Mouse (Mus musculus) urinary bladder, adult 18-20 months (tissue): ENCODE results near the gene Cela2a.
A peak's percentile ranks its signal among the peaks of the same experiment; 100 is the strongest.

Source experiments
- DNase-seq, 2 experiments: peaks; one replicate each; pipeline ENCODE4 v3.0.0; 2022; ENCODE audit warnings: low spot score in 2 of 2, mixed read lengths in 2 of 2

The Cela2a gene

DNA sequence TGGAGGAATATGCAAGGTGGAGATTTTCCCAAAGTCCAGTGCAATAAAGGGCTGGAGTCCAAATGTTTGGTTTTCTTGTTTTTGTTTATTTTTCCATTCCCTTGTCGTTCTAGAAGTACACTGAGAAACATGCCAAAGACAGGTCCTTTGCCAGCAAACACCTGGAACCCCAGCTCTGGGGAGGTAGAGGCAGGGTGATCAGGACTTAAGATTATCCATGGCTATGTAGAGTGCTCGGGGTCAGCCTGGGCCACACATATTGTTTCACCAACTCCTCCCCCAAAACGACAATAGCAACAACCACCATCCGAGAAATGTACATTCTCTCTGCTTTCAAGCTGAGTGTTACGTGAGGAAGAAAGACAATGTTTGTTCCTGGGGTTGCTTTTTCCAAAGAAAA lies at the start of gene Cela2a:
TSS of gene Cela2a (minus strand) at position 101 of the 400 bp plus-strand sequence.
- DNase-seq: no peak

DNA sequence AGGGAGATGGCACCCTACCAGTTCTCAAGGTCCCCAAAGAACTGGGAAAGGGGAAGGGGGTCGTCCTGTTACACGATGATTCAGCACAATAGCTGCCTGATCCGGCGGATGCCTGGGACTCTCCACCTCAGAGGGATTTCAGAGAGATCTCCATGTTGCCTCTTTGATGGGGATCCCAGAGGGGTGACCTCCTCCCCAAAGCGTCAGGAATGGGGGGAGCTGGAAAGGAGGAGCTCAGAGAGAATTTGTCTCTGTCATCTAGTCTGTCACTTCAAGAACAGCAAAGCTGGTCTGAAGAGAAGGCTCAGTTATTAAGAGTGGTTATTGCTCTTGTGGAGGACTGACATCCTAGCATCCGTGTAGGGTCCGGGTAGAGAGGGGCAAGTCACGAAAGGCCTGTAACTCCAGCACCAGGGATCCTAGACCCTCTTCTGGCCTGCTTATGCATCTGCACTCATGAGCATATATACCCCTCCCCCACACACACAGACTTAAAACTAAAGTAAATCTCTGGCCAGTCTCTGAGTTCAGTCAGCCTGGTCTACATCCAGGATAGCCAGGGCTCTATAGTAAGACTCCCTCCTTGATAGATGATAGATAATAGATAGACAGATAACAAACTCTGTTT lies 49.6 kb upstream of the Cela2a start:
- no peak for DNase-seq

- DNase-seq: peak; percentile 75 to 85
These were observed 48.9 kb upstream of the Cela2a start, which contains the start of gene Efhd2 for GRCm38 (mm10) chr4:141874601-141875460. TSS of gene Efhd2 (minus strand) at chr4:141874920.

- no peak for DNase-seq
These were observed 48.2 kb upstream of the Cela2a start for GRCm38 (mm10) chr4:141874111-141874600.

DNA sequence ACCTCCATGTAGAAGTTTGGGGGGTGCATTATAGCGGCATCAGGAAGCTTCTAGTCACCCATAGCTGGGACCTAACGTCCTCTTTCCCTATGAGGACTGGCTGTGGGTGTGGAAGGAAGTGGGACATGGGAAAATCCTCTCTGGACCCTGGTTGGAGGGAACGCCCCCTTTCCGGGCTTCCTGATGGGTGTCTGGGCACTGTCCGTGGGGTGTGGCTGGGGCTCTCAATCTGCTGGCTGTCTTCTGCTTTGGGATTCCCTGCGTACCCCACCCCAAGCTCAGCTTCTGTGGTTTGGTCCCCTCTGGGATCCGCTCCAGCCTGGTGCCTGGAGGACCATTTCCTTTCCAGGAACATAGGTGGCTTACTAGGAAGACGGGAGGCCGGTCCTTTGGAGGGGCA lies 47.0 kb upstream of the Cela2a start:
- no peak for DNase-seq

GRCm38 (mm10) chr4:141871909-141872308 lies 45.9 kb upstream of the Cela2a start:
- no peak for DNase-seq

- no peak for DNase-seq
These were observed 45.4 kb upstream of the Cela2a start for GRCm38 (mm10) chr4:141871333-141871725.

GRCm38 (mm10) chr4:141870666-141871332 lies 44.8 kb upstream of the Cela2a start:
- peak in 1 of 2 experiments; percentile 54 for DNase-seq

DNA sequence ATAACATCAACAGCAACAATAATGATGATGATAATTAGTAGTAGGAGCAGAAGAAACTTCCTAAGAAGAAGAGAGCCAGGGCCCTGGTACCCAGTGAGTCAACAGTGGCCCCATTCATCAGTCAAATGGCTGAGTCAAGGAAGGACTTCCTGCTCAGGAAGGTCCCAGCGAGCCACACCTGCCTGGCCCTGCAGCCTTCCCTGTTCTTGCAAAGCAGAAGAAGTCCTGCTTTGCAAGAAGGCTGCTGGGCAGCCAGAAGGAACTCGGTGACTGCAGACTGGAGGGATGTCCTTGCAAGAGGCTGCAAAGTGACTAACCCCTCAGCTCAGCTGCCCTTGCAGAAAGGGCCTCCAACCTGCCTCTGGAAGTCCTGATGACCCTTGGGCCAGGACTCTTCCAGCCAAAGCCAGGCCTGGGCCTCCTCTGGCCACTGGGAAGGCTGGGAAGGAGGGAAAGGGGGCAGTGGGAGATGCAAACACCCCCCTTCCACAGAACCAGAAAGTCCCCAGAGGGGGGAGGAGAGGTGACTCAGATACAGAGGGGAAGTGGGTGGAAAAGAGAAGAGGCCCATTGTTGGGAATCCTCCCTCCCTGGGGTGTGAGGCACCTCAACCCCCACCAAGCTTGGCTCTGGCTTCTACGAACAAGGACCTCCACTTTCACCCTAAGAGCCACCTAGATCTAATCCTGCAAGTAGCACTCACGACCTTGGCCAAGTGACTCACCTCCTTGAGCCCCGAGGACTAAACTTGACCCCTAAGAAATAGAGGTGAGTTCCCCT lies 43.7 kb upstream of the Cela2a start:
- no peak for DNase-seq

DNA sequence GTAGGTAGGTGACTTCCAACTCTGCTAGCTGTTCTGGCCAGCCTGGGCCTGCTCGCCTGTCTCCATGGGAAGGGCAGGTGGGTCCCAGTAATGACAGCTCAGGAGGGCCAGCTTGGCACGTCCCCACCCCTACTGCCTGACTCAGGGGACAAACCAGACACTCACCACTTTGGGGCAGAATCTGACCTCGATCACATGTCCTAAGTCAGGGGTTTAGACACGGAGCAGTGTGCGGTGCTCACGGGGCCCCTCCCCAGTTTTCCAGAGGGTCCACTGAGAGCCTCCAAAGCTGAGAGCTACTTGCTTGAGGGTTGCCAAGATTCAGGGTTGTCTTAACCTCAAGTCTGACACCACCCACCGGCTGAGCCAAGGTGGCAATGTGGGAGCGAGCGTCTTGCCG lies 42.1 kb upstream of the Cela2a start:
- no peak for DNase-seq

GRCm38 (mm10) chr4:141867498-141867897 lies 41.5 kb upstream of the Cela2a start:
- no peak for DNase-seq

- DNase-seq: no peak
These were observed 41.1 kb upstream of the Cela2a start for GRCm38 (mm10) chr4:141866933-141867490.

DNA sequence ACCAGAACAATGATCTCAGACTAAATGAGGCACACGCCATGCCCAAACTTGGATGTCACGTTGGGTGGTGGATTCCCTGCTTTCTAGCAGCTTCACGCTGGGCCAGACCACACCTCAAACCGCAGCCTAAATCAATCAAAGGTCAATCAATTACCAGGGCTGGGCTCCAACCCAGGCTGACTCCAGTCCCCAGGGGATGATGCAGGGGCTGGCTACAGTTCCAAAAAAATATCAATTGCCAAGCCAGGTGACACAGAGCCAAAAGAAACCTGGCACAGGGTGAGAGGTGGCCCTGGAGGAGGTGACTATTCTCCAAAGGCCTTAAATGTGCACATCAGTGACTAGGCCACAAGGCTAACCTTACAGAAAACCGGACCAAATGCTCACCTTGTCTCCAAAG lies 39.6 kb upstream of the Cela2a start:
- DNase-seq: no peak

- no peak for DNase-seq
These were observed 39.0 kb upstream of the Cela2a start for GRCm38 (mm10) chr4:141865006-141865405.

DNA sequence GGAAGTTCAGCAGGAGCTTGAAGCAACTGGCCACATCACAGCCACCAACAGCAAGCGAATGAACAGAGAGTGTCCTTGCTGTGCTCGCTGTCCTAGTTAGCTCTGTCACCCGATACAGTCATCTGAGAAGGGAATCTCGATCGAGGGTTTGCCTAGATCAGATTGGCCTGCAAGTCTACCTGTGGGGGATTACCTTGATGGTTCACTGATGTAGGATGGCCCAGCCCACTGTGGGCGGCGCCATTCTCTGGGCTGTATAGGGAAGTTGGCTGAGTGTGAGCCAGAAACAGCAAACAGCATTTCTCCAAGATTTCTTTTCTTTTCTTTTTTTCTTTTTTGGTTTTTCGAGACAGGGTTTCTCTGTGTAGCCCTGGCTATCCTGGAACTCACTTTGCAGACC lies 38.5 kb upstream of the Cela2a start:
- no peak for DNase-seq

- no peak for DNase-seq
These were observed 37.8 kb upstream of the Cela2a start for GRCm38 (mm10) chr4:141863726-141864280.

DNA sequence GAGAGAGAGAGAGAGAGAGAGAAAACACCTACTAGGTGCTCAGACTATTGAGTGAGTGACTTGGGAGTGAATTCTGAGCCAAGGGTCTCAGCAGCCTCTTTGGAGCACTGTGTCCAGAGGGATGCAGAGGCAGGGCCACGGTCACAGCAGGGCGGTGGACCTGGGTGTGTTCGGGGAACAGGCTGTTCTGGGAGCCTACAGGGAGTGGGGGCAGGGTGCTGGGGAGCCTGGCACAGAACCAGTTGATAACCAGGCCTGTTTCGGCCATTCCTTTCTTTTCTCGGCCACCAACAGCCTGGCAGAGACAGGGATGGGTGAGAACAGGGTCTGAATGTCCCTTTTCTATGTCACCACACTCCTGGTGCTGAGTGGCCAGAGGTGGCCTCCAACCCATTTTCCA lies 36.9 kb upstream of the Cela2a start:
- no peak for DNase-seq

DNA sequence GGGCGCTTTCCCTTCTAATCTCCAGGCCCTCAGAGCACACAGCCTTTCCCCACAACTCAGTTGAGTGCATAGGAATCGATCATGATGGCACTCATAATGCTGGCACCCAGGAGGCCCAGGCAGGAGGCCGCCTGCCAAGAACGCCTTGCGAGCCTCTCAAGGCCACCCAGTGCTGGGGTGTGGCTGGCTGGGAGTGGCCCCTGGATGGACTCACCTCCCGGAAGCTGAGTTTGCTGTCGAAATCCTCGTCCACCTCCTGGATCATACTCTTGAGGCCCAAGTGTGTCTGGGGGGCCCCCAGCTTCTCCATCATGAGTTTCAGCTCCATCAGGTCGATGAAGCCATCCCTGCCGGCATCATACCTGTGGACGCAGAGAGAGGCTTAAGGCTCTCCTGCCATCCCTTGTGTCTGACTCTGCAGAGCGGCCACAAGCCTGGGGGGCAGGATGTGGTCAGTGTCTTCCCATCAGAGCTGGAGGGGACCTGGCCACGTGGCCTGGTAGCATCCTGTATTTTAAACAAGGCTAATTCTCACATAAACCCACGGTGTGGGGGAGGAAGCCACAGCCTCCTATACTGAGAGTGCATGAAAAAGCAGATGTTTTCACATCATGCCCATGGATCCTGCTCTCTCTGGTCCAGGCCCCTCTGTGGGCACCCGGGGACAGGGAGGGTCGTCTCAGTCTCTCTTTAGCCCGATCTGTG lies 35.8 kb upstream of the Cela2a start:
- no peak for DNase-seq

- no peak for DNase-seq
These were observed 34.4 kb upstream of the Cela2a start for GRCm38 (mm10) chr4:141860246-141860841.

DNA sequence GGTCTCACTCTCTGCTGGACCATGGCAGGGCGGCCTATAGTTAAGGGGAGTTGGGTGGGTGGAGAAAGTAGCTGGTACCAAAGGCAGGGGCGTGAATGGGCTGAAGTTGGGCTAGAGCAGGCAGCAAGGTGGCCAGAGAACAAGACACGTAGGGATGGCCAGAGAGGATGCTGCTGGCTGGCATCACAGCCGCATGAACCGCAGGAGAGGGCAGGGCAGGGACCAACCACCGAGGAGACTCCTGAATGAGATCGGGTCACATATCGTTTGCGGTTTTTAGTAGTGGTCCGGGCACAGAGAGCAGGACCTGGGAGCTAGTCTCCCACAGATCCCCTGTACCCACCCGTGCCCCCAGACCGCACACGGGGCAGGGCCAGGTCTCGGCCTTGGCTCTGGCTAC lies 33.4 kb upstream of the Cela2a start:
- DNase-seq: no peak
